Mouse (Mus musculus) ES-Bruce4 (cell line): ENCODE results near the gene Ttc21a.

ENCODE experiments used
- CTCF ChIP-seq: IDR thresholded peaks from one replicate; pipeline ENCODE4 v1.8.1; 2011; ENCODE audit warnings: low read depth, low read length
- EP300 ChIP-seq: IDR thresholded peaks from 2 replicates; pipeline ENCODE4 v1.6.1; 2011; ENCODE audit warnings: low read depth, low read length; ENCODE audit not compliant: insufficient read depth
- POLR2A ChIP-seq: IDR thresholded peaks from one replicate; pipeline ENCODE4 v1.8.1; 2011; ENCODE audit warnings: low read length; ENCODE audit not compliant: insufficient read depth

DNA sequence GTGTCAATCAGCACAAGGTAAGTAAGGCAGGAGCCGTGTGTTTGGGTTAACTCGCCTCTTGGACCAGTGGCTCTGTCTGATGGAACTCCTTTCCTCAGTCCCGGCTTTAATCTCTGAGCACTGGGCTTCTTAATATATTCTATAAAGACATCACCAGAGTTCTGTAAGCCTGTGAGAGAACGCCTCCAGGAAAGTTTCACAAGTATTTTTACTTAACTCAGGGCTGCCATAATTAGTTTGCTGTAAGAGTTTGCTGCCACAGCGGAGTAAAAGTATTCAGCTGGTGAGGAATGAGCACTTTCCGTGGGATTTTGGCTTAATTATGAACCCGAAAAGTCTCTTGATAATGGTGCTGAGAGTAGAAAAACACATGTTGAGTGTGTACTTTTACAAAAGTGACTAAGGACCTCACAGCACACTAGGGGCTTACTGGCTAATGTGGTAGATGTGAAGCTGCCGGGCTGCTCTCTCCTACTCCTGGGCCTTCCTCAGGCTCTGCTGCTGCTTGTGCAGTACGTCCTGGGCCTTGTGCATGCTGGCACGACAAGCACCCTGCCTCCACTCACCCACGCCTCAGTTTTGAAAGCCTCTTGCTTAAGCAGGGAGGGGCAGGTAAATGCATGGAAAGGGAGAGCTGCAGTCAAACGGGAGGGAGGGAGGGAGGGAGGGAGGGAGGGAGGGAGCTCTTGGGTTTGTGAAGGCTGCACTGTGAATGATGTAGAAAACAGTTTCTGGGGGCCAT is 34.8 kb upstream of the Ttc21a start:
- TF ChIP-seq POLR2A = no peak
- no peak for TF ChIP-seq CTCF
- no peak for TF ChIP-seq EP300
